Mouse (Mus musculus) gastrocnemius, adult 8-10 months (tissue): Measurements from ENCODE around the gene Tmpo. TPM values are rescaled to one million over a fixed set of nuclear protein-coding genes. Genes with fewer than 3 reads are reported as not detected.
A peak's percentile ranks its signal among the peaks of the same experiment; 100 is the strongest.

Source experiments
- DNase-seq, 2 experiments: peaks; one replicate each; pipeline ENCODE4 v3.0.0; 2022; ENCODE audit warnings: low spot score in 2 of 2
- total RNA-seq, 4 experiments: library from RNA; stranded (reverse); gene quantifications; 2 replicates each; pipeline ENCODE4 v1.2.4; 2022

Tmpo gene
- 10 to 100 TPM; 47.8 to 71.6 (median 53.8) TPM for total RNA-seq

GRCm38 (mm10) chr10:91180761-91181460 is at the start of gene Tmpo:
Gene Tmpo (minus strand): TSS chr10:91181315.
- DNase-seq: no peak

DNA sequence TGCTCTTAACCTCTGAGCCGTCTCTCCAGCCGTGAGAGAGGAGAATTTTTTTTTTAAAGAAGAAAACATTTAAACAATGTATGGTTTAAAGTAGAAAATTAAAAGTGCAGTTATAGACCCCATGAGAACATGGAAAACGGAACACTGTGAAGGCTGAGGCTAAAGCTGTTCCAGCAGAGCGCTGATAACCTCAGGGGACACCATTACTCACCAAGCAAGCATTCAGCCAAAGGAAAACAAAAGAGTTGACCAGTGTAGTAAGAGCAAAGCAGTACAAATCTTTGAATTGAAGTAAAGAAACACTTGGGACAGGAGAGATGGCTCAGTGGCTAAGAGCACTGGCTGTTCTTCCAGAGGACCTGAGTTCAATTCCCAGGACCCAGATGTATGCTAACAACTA is 49.3 kb upstream of the Tmpo start:
- DNase-seq: no peak

GRCm38 (mm10) chr10:91229518-91229961 is 48.4 kb upstream of the Tmpo start:
- DNase-seq: no peak

- DNase-seq: no peak
Measured at GRCm38 (mm10) chr10:91228924-91229517, 47.9 kb upstream of the Tmpo start.

GRCm38 (mm10) chr10:91227034-91227433 is 45.9 kb upstream of the Tmpo start:
- no peak for DNase-seq

- no peak for DNase-seq
Measured at GRCm38 (mm10) chr10:91222398-91223236, 41.5 kb upstream of the Tmpo start.

- DNase-seq: no peak
Measured at GRCm38 (mm10) chr10:91208899-91209667, 28.0 kb upstream of the Tmpo start.

GRCm38 (mm10) chr10:91208461-91208860 is 27.3 kb upstream of the Tmpo start:
- DNase-seq: no peak

GRCm38 (mm10) chr10:91207275-91207674 is 26.2 kb upstream of the Tmpo start:
- no peak for DNase-seq

- no peak for DNase-seq
Measured at GRCm38 (mm10) chr10:91205632-91206031, 24.5 kb upstream of the Tmpo start.

- no peak for DNase-seq
Measured at GRCm38 (mm10) chr10:91200581-91200980, 19.5 kb upstream of the Tmpo start.

DNA sequence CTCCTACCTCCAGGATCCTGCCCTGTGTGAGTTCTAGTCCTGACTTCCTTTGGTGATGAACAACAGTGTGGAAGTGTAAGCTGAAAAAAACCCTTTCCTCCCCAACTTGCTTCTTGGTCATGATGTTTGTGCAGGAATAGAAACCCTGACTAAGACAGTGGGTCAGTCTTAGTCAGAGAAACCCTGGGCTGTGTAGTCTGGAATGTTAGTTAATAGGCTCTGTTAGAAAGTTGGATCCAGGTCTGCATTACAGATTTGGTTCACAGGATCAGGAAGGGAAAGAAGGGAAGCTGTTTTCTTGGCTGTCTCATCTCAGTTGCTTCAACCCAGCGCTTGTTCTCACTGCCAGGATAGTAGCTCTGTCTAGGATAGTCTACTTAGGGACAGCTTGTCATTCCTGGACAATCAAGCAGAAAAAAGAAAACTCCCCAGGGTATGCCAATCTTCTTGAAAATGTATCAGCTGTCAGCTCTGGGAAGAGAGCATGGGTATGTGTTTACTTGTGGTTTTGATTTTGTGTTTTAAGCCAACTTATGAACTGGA is 18.2 kb upstream of the Tmpo start:
- DNase-seq: no peak

DNA sequence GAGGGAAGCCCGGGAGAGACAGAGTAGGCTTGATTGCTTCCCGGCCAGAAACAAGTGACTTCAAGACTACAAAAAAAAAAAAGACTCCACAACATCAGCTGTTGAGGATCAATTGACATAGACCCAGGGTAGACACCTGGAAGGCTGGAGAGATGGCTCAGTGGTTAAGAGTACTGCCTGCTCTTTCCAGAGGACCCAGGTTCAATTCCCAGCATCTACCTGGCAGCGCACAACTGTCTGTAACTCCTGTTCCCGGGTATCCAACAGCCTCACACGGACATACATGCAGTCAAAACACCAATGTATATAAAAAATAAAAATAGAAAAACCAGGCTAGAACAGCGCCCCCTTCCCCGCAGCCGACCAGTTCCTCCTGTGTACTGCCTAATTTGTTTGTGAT is 16.6 kb upstream of the Tmpo start:
- DNase-seq: no peak

GRCm38 (mm10) chr10:91196778-91197177 is 15.7 kb upstream of the Tmpo start:
- no peak for DNase-seq

- DNase-seq: no peak
Measured at GRCm38 (mm10) chr10:91195680-91196079, 14.6 kb upstream of the Tmpo start.

DNA sequence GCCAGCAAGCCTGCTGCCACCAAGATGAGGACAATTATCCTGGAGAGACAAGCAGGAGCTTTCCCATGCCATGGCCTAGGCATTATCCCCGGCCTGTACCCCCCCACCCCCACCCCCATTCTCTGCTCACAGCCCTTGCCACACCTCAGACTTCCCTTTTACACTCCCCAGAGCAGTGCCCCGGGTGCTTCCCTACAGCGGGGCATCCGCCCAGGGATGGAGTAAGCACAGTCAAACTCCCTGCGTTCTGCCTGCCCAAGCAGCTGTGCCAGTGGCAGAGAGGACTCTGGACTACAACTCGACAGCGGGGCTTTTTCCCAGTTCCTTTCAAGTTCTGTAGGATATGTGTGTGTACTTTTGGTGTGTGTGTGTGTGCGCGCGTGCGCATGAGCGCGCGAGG is 14.0 kb upstream of the Tmpo start:
- DNase-seq: no peak

DNA sequence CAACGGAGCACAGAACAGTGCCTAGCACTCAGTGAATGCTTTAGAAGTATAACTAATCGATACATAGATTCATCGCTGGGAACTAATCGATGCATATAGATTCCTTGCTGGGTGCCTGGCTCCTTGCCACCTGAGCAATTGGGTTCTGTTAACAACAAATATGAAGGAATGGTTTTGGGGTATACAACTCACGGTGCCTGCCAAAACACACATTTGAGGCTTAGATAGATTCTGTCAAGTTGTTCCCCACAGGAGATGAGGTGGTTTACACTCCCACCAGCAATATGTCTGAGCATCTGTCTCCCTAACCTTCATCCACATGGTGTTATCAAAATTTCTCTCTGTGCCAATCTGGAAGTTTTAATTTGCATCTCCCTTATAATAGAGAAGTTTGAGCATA is 10.7 kb upstream of the Tmpo start:
- no peak for DNase-seq

- DNase-seq: no peak
Measured at GRCm38 (mm10) chr10:91189476-91189875, 8.4 kb upstream of the Tmpo start.

DNA sequence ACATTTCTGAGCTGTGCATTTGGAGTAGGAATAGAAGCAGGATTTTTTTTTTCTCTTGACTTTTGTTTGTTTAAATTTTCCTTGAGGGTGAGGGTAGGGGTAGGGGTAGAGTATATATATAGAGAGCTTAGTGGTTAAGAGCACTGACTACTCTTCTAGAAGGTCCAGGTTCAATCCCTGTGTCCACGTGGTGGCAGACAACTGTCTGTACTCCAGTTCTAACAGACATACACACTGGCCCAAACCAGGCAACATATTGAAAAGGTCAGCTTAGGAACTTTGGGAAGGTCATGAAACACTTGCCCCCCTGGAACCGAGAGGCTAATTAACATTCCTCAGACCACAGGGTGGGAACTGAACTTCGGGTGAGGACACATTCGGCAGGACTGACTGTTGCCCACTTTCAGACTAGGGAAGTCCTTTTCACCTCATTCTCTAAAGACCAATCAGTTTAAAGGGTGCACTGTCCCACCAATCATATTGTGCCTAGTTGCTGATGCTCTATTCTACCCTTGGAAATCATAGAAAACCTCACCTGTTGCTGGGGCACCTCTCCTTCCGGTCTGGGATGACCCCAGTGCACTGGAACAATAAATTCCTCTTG is 7.7 kb upstream of the Tmpo start:
- DNase-seq: no peak

GRCm38 (mm10) chr10:91187872-91188271 is 6.8 kb upstream of the Tmpo start:
- peak; percentile 67 to 74 for DNase-seq

- DNase-seq: no peak
Measured at GRCm38 (mm10) chr10:91187349-91187748, 6.2 kb upstream of the Tmpo start.
